Mouse (Mus musculus): ENCODE data around the gene Cyp2d11. TPM values are rescaled to one million over a fixed set of nuclear protein-coding genes. Genes with fewer than 3 reads are reported as not detected.

Cyp2d11 gene
- polyA plus RNA-seq, 1 experiment, result not detected

DNA sequence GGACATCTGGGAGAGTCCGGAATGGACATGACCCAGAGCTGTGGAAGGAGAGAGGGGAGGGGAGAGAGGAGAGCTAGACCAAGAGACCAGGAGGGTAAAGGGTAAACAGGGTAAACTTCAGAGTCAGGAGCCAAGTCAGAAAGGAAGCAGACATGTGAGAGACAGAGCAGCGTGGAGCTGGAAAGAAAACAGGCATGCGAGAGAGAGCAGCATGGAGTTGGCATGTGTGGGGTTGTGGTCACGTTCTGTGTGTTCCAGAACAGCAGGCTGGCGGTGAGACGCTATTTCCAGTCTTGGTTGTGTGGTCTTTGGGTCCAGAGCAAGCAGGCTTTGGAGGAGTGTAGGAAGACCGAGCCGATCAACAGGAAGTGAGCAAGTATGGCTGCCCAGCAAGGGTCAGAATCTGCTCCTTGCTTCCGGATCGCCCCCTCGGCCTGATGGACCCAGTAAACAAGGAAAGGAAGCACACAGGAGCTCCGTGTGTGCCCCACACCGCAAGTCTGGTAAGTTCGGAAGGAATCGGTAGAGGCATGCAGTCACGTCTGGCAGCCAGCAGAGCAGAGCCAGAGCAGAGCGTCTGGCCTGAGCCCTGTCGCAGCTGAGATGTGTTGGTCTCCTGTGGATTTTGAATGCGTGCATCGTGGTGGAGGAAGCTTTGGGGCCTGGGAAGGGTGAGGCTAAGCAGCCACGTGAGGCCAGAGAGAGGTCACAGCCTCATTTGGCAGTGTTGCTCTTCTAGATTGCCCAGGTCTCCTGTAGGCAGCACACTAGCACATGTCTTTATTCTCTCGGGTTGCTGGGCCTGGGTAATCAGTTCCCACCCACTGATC, 35.2 kb downstream of the Cyp2d11 start:
- Histone ChIP-seq H3K4me1 (ENCODE audit: control insufficient read depth, insufficient read depth, low read length) (no peaks in the 10 kb centered on the region), H3K27ac (ENCODE audit: insufficient read depth, low read length) (no peak overlapping the region), H3K36me3 (ENCODE audit: control insufficient read depth, insufficient read depth, low read length, poor library complexity, severe bottlenecking) (no peaks in the 10 kb centered on the region), H3K4me3 (ENCODE audit: low read depth, low read length) (no peak overlapping the region), H3K27me3 (ENCODE audit: control insufficient read depth, insufficient read depth, low read length, poor library complexity, severe bottlenecking) (no peaks in the 10 kb centered on the region), H3K9me3 (replicated peaks; ENCODE audit: control insufficient read depth, insufficient read depth, low read length, poor library complexity, severe bottlenecking) (no peaks in the 10 kb centered on the region), H3K9ac (ENCODE audit: low read depth, poor library complexity, severe bottlenecking) (no peak overlapping the region)
- no peak for TF ChIP-seq CTCF (IDR thresholded peaks at IDR 0.05; ENCODE audit: low read depth, low read length)
- no peak for TF ChIP-seq EP300 (IDR thresholded peaks at IDR 0.05; ENCODE audit: insufficient read depth, low read depth, low read length)
- TF ChIP-seq POLR2A (IDR thresholded peaks at IDR 0.05; ENCODE audit: insufficient read depth, low read length), result no peak

- peak within 1 kb of the TSS; percentile 60 for H3K27ac ChIP-seq (ENCODE audit: insufficient read depth, low read length)
- peak within 1 kb of the TSS; percentile 92 for H3K4me3 ChIP-seq (ENCODE audit: low read depth, low read length)
- H3K9me3 ChIP-seq (replicated peaks; ENCODE audit: control insufficient read depth, insufficient read depth, low read length, poor library complexity, severe bottlenecking), result no peaks in the 10 kb centered on the region
- H3K4me1 ChIP-seq (ENCODE audit: control insufficient read depth, insufficient read depth, low read length), result no peaks in the 10 kb centered on the region
- 0 out of 2 replicates have a peak, but pooled peaks have one; percentile 19 for TF ChIP-seq EP300 (IDR thresholded peaks at IDR 0.05; ENCODE audit: insufficient read depth, low read depth, low read length)
- peak; percentile 81 for TF ChIP-seq CTCF (IDR thresholded peaks at IDR 0.05; ENCODE audit: low read depth, low read length)
- peak; percentile 84 for TF ChIP-seq POLR2A (IDR thresholded peaks at IDR 0.05; ENCODE audit: insufficient read depth, low read length)
- H3K27me3 ChIP-seq (ENCODE audit: control insufficient read depth, insufficient read depth, low read length, poor library complexity, severe bottlenecking), result no peaks in the 10 kb centered on the region
- H3K36me3 ChIP-seq (ENCODE audit: control insufficient read depth, insufficient read depth, low read length, poor library complexity, severe bottlenecking), result peaks cover 8% of the 10 kb centered on the region
- H3K9ac ChIP-seq (ENCODE audit: low read depth, poor library complexity, severe bottlenecking), result peak within 1 kb of the TSS; percentile 91
Observed at GRCm38 (mm10) chr15:82354126-82354945, 39.5 kb downstream of the Cyp2d11 start, which contains the start of gene Ndufa6. Gene Ndufa6 (minus strand): TSS chr15:82354322.

GRCm38 (mm10) chr15:82353745-82354113, 40.1 kb downstream of the Cyp2d11 start:
- no peaks in the 10 kb centered on the region for H3K27me3 ChIP-seq (ENCODE audit: control insufficient read depth, insufficient read depth, low read length, poor library complexity, severe bottlenecking)
- no peaks in the 10 kb centered on the region for H3K9me3 ChIP-seq (replicated peaks; ENCODE audit: control insufficient read depth, insufficient read depth, low read length, poor library complexity, severe bottlenecking)
- H3K4me1 ChIP-seq (ENCODE audit: control insufficient read depth, insufficient read depth, low read length), result no peaks in the 10 kb centered on the region
- TF ChIP-seq EP300 (IDR thresholded peaks at IDR 0.05; ENCODE audit: insufficient read depth, low read depth, low read length) (no peak), CTCF (IDR thresholded peaks at IDR 0.05; ENCODE audit: low read depth, low read length) (no peak), POLR2A (IDR thresholded peaks at IDR 0.05; ENCODE audit: insufficient read depth, low read length) (no peak)
- H3K36me3 ChIP-seq (ENCODE audit: control insufficient read depth, insufficient read depth, low read length, poor library complexity, severe bottlenecking), result peaks cover 9% of the 10 kb centered on the region
- peak overlapping the region; percentile 92 for H3K4me3 ChIP-seq (ENCODE audit: low read depth, low read length)
- H3K9ac ChIP-seq (ENCODE audit: low read depth, poor library complexity, severe bottlenecking), result peak overlapping the region; percentile 91
- no peak overlapping the region for H3K27ac ChIP-seq (ENCODE audit: insufficient read depth, low read length)

DNA sequence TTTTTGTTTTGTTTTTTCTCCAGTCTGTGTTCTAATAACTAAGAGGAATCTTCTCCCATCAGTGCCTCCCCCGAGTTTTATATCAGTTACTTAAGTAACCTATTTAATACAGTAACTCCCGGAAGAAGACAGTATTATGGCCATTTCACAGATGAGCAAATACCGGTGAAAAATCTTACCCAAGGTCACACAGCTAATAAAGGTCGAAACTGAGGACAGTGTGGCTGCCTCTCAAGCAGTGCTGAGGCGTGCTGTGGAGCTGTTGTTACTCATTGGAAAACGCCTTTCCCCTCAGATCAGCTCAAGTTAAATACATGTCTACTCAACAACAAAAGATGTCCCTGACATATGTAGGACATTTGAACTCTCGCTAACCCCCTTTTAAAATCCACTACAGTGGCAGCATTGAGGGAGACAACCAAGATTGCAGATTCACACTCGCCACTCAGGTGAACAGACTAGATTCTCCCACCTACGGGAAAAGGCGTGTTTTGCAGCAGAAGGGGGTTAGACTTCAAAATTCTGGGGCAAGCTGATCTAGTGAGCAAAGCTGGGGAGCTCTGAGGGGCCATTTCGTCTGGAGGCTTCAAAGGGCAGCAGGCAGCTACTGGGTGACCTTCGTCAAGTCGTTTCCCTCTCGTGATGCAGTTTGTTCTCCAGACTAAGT, 40.6 kb downstream of the Cyp2d11 start:
- no peak for TF ChIP-seq CTCF (IDR thresholded peaks at IDR 0.05; ENCODE audit: low read depth, low read length)
- no peak for TF ChIP-seq EP300 (IDR thresholded peaks at IDR 0.05; ENCODE audit: insufficient read depth, low read depth, low read length)
- TF ChIP-seq POLR2A (IDR thresholded peaks at IDR 0.05; ENCODE audit: insufficient read depth, low read length), result no peak
- Histone ChIP-seq H3K9ac (ENCODE audit: low read depth, poor library complexity, severe bottlenecking) (peak overlapping the region; percentile 91), H3K27ac (ENCODE audit: insufficient read depth, low read length) (no peak overlapping the region), H3K27me3 (ENCODE audit: control insufficient read depth, insufficient read depth, low read length, poor library complexity, severe bottlenecking) (no peaks in the 10 kb centered on the region), H3K9me3 (replicated peaks; ENCODE audit: control insufficient read depth, insufficient read depth, low read length, poor library complexity, severe bottlenecking) (no peaks in the 10 kb centered on the region), H3K4me1 (ENCODE audit: control insufficient read depth, insufficient read depth, low read length) (no peaks in the 10 kb centered on the region), H3K4me3 (ENCODE audit: low read depth, low read length) (peak overlapping the region; percentile 92), H3K36me3 (ENCODE audit: control insufficient read depth, insufficient read depth, low read length, poor library complexity, severe bottlenecking) (peaks cover 12% of the 10 kb centered on the region)

DNA sequence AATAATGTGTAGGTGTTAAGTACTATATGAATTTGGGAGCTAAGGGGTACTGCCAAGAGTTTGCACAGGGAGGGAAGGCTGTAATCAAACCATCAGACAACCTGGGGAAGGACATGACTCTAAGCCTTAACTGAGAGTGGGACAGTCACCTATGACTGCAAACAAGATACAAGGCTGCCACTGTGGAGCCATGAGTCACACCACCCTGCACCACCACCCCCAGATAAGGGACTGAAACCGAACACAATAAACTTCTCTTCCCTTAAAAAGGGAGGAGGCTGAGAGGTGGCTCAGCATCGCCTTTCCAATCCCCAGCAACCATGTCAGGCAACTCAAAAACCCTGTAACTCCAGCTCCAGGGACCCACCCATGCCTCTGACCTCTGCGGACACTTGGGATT, 42.3 kb downstream of the Cyp2d11 start:
- Histone ChIP-seq H3K4me3 (ENCODE audit: low read depth, low read length) (no peak overlapping the region), H3K9me3 (replicated peaks; ENCODE audit: control insufficient read depth, insufficient read depth, low read length, poor library complexity, severe bottlenecking) (no peaks in the 10 kb centered on the region), H3K9ac (ENCODE audit: low read depth, poor library complexity, severe bottlenecking) (no peak overlapping the region), H3K27me3 (ENCODE audit: control insufficient read depth, insufficient read depth, low read length, poor library complexity, severe bottlenecking) (no peaks in the 10 kb centered on the region), H3K36me3 (ENCODE audit: control insufficient read depth, insufficient read depth, low read length, poor library complexity, severe bottlenecking) (peaks cover 12% of the 10 kb centered on the region), H3K27ac (ENCODE audit: insufficient read depth, low read length) (no peak overlapping the region), H3K4me1 (ENCODE audit: control insufficient read depth, insufficient read depth, low read length) (peaks cover 2% of the 10 kb centered on the region)
- no peak for TF ChIP-seq CTCF (IDR thresholded peaks at IDR 0.05; ENCODE audit: low read depth, low read length)
- TF ChIP-seq POLR2A (IDR thresholded peaks at IDR 0.05; ENCODE audit: insufficient read depth, low read length), result no peak
- TF ChIP-seq EP300 (IDR thresholded peaks at IDR 0.05; ENCODE audit: insufficient read depth, low read depth, low read length), result no peak

Measured in ES-Bruce4 (cell line).